Mouse (Mus musculus) brown adipose tissue, adult 24 weeks (tissue): Measurements from ENCODE around the gene 4933405L10Rik. TPM values are rescaled to one million over a fixed set of nuclear protein-coding genes. Genes with fewer than 3 reads are reported as not detected.

Source experiments
- H3K27ac ChIP-seq: fragments of 200-500 bp; replicated peaks from 2 replicates; pipeline ENCODE4 v1.5.1; 2012; ENCODE audit warnings: low read depth, mild to moderate bottlenecking, low read length
- H3K4me1 ChIP-seq: fragments of 200-500 bp; 2 replicates; pipeline ENCODE4 v1.6.1; 2012; ENCODE audit warnings: low read length, mixed read lengths; ENCODE audit not compliant: control insufficient read depth, insufficient read depth, insufficient read length
- H3K4me3 ChIP-seq: fragments of 200-500 bp; 2 replicates; pipeline ENCODE4 v1.5.1; 2012; ENCODE audit warnings: low read depth, mild to moderate bottlenecking, low read length, moderate library complexity; ENCODE audit not compliant: insufficient read depth
- polyA plus RNA-seq: library from polyadenylated mRNA; stranded (reverse); fragments of >200 nt; gene quantifications from 2 replicates; pipeline ENCODE4 v1.2.4, GENCODE M21; 2012; ENCODE audit not compliant: missing spikeins, insufficient read depth, insufficient read length

The 4933405L10Rik gene
- polyA plus RNA-seq, 1 experiment: 0.87 TPM

DNA sequence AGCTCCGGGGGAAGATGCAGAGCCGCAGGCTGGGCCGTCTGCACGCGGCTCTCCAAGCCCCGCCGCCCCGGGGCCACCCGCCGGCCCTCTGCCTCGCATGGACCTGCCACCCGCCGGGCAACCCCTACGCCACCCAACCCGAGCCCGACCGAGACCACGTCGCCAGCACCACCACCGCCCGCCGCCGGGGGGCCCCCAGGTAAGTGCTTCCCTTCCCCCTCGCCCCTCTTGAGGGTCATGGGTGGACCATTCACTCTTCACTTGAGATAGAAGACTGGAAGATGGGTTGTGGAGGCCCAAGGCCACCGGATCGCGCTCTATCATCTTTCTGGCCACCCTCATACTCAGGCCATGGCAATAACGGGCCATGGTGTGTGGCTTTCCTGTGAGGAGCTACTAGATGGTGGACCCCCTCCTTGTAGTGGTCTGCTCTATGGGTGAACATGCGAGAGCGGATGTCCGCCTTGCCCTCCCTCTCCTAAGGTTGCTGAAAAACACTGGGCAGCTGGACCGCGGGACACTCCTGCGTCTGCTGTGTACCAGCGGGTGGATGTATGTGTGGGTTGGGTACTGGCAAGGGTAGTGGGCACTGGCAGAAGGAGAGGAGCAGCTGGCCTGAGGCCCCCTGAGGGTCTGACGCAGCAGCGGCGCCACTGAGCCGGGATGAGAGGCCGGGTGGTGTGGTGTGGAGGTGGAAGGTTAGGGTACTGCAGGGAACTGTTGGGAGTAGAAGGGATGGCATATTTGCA lies 13.2 kb upstream of the 4933405L10Rik start:
- H3K27ac ChIP-seq: no peak overlapping the region
- 0 out of 2 replicates have a peak, but pooled peaks cover 4% of the 10 kb centered on the region for H3K4me1 ChIP-seq
- peak overlapping the region; percentile 22 for H3K4me3 ChIP-seq

DNA sequence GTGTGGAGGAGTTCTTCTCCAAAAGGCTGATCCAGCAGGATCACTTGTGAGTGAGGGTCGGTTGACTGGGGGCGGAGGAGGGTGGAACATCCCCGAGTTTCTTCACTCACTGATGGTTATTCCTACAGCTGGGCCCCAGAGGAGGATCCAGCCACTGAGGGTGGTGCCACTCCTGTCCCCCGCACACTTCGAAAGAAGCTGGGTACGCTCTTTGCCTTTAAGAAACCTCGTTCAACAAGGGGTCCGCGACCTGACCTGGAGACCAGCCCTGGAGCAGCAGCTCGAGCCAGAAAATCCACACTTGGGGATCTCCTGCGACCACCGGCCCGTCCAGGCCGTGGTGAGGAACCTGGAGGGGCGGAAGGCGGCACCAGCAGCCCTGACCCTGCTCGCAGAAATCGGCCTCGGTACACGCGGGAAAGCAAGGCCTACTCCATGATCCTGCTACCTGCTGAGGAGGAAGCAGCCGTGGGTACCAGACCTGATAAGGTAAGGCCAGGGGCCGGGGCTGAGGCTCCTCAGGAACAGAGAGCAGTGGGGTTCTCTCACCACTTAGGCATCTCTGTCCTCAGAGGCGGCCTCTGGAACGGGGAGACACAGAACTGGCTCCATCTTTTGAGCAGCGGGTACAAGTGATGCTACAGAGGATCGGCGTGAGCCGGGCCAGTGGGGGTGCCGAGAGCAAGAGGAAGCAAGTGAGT lies 12.2 kb upstream of the 4933405L10Rik start:
- Histone ChIP-seq H3K27ac (no peak overlapping the region), H3K4me1 (peaks cover 6% of the 10 kb centered on the region; the same call in 1 of the 2 replicates), H3K4me3 (no peak overlapping the region)

DNA sequence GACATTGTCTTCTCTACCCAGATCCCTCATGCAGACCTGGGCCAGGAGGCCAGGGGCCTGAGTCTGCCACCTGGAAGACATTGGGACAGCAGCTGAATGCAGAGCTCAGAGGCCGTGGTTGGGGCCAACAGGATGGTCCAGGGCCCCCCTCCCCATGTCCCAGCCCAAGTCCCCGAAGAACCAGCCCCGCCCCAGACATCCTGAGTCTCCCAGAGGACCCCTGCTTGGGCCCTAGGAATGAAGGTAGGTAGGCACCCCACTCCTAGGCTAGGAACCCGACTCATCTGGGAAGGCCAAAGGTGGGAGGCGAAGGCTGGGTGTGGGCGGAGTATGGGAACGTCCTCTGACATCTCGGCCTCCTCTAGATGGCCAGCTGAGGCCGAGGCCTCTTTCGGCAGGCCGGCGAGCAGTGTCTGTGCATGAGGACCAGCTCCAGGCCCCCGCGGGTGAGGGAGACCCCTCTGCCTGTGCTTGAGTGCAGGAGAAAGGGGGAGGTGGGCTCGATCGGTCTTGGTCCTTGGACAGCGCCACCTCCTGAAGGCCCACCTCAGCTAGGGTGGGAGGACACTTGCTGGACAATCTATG lies 10.2 kb upstream of the 4933405L10Rik start:
- H3K4me3 ChIP-seq: no peak overlapping the region; the same call in 1 of the 2 replicates
- no peak overlapping the region for H3K27ac ChIP-seq
- H3K4me1 ChIP-seq: peaks cover 8% of the 10 kb centered on the region; the same call in 1 of the 2 replicates

DNA sequence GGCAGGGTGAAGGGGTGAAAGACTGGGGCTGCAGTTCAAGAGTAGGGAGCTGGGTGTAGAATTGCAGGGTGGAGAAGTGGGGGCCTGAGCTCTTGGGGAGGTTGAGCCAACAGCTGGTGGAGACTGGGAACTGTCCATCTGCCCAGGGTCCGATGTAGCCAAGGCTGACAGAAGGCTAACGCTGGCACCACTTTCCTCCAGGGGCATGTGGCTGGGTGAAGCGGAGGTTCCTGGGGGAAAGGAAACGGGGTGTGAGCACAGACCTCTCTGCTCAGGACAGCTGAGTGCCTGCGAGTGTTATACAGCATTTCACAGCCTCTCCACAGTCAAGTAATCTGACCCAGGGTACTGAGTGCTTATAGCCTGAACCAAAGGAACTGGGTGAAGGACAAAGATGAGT lies 8.7 kb upstream of the 4933405L10Rik start:
- no peak overlapping the region for H3K4me3 ChIP-seq
- peaks cover 8% of the 10 kb centered on the region; the same call in 1 of the 2 replicates for H3K4me1 ChIP-seq
- no peak overlapping the region for H3K27ac ChIP-seq

DNA sequence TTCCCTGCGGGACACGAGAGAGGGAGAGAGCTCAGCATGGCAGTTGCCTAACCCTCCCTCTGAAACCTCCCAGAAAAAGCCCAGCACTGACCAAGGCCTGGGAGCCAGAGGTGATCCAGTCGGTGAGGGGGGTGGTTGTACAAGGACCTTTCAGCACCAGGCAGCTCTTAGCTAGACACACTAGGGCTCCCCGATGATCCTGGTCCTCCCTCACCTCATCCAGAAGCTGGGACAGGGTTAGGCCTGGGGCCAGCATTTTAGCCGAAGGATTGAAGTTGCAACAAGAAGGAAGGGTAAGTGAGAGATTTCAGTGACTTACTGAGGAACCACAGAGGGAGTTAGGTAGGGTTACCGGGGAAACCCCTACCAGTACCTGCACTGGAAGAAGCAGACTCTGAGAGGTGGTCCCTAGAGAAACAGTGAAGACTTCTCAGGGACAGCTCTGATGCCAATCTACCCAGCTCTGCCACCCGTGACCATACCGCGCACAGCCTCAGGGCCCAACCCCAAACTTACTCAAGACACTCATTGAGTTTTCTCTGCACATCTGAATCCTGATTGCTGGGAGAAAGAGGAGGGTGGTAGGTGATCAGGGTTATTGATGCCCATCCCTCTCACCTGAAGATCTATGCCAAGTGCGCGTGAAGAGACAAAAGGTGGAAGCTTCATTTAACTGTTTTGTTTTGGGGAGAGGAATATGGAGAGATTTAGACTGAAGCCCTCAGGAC lies 7.8 kb upstream of the 4933405L10Rik start:
- Histone ChIP-seq H3K4me1 (peaks cover 4% of the 10 kb centered on the region; the same call in 1 of the 2 replicates), H3K4me3 (peak overlapping the region; percentile 91), H3K27ac (no peak overlapping the region)

DNA sequence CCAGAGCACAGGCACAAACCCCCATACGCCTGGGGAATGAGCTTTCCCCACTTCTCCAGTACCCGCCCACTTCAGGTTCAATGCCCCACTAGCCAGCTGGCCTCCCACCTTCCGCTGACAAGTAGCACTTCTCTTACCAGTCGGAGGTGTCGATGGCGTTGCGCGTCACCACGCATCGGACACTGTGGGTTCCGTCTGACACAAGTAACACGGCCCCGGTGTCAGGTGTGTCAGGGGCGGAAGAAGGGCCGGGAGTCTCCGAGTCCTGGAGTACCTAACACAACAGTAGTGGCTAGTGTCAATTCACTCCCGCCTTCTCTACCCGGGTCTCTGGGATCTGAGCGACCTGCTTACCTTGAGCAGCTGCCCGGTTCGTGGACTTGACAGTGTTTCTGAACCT lies 6.9 kb upstream of the 4933405L10Rik start:
- peak overlapping the region; percentile 91 for H3K4me3 ChIP-seq
- peak overlapping the region; percentile 58; the same call in 1 of the 2 replicates for H3K27ac ChIP-seq
- H3K4me1 ChIP-seq: peaks cover 4% of the 10 kb centered on the region; the same call in 1 of the 2 replicates

DNA sequence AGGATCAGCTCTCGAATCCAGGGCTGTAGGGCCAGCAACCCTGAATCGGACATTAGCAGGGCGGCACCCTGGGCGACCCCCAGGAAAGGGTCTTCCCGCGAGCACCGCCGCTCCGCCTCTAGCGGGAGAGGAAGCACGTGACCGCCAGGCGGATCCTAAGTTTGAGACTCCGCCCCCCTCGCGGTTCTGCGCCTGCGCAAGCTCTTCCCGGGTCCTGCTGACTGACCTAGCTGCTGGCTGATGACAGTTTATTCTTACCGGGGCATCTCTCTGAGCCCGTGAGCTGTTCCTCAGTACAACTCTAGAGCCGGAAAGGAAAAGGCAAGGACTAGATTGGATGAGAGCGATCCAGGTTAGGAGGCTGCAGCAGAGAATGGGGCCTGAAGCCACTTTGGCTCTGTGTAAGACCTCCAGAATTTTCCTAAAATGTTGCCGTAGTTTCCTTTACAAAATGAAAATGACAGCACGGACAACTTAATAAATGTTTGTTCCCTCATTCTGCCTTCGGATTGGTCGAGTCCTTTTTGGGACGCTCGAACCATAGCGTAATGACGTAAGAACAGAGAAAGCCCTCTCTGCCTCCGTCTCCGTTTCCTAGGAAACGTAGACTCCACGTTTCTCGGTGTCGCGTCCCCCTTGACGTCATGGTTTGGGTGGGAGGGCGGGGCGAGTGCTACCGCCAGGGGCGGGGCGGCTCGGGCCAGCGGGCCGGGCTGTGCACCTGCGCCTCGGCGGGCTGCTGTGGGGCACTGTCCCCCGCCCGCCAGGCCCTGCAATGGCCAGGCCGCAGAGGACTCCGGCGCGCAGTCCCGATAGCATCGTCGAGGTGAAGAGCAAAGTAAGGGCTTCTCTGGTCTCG lies 6.3 kb upstream of the 4933405L10Rik start, which contains the start of the genes Acd and Pard6a:
Gene Acd (minus strand): TSS at position 137 of the 859 bp plus-strand sequence.
Gene Pard6a (plus strand): TSS at position 183 of the 859 bp plus-strand sequence.
- Histone ChIP-seq H3K4me1 (peaks cover 4% of the 10 kb centered on the region; the same call in 1 of the 2 replicates), H3K27ac (peak within 1 kb of the TSS; percentile 91), H3K4me3 (peak within 1 kb of the TSS; percentile 91)

DNA sequence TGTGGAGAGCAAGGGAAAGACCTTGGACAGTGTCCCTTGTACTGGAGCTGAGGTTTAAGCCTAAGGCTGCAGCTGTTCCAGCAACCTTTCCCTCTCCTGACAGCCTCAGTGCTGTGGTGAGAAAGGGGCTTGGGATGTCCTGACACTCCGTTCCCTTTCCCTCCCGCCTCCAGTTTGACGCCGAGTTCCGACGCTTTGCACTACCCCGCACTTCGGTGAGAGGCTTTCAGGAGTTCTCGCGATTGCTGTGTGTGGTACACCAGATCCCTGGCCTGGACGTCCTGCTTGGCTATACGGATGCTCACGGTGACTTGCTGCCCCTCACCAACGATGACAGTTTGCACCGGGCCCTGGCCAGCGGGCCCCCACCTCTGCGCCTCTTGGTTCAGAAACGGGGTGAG lies 5.5 kb upstream of the 4933405L10Rik start:
- peak overlapping the region; percentile 55 for H3K4me3 ChIP-seq
- H3K4me1 ChIP-seq: peaks cover 4% of the 10 kb centered on the region; the same call in 1 of the 2 replicates
- H3K27ac ChIP-seq: no peak overlapping the region

DNA sequence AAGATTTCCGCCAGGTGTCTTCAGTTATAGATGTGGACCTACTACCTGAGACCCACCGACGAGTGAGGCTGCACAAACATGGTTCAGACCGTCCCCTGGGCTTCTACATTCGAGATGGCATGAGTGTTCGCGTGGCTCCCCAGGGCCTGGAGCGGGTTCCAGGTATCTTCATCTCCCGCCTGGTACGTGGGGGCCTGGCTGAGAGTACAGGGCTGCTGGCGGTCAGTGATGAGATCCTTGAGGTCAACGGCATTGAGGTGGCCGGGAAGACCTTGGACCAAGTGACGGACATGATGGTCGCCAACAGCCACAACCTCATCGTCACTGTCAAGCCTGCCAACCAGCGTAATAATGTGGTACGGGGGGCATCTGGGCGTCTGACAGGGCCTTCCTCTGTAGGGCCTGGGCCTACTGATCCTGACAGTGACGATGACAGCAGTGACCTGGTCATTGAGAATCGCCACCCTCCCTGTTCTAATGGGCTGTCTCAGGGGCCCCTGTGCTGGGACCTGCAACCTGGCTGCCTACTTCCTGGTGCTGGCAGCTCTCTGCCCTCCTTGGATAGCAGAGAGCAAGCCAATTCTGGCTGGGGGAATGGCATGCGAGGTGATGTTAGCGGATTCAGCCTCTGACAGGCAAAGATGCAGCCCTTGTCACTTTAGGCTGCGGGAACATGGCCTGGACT lies 4.6 kb upstream of the 4933405L10Rik start:
- H3K4me3 ChIP-seq: no peak overlapping the region
- peaks cover 4% of the 10 kb centered on the region; the same call in 1 of the 2 replicates for H3K4me1 ChIP-seq
- no peak overlapping the region for H3K27ac ChIP-seq

DNA sequence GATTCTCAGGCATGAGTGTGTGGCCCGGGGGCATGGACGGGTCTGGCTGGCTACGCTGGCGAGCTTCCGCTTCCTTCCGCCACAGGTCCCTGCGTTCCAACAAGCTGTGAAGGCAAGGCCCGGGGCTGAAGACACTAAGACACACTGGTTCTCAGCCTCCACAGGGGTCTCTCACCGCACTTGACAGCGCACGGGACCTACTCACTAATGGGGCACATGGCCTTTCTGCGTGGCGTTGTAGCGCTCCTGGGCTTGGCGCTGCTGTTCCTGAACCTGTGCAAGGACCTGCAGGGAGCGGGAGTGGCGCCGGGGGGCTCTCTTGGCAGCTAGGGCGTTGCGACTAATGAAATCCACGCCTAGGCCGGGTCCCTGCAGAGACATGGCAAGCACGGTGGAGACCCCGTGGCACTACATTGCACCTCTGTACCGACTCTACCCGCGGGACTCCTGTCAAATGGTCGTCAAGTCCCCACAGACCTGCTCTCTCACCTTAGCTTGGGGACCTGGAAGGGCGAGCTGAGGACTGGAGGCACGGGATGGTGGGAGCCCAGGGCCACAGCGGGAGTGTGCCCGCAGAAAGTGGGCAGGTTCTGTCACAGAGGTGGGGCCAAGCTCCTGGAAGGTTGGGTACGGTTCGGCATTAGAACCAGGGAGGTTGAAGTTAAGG lies 3.2 kb upstream of the 4933405L10Rik start:
- no peak overlapping the region for H3K4me3 ChIP-seq
- peaks cover 4% of the 10 kb centered on the region; the same call in 1 of the 2 replicates for H3K4me1 ChIP-seq
- no peak overlapping the region for H3K27ac ChIP-seq

DNA sequence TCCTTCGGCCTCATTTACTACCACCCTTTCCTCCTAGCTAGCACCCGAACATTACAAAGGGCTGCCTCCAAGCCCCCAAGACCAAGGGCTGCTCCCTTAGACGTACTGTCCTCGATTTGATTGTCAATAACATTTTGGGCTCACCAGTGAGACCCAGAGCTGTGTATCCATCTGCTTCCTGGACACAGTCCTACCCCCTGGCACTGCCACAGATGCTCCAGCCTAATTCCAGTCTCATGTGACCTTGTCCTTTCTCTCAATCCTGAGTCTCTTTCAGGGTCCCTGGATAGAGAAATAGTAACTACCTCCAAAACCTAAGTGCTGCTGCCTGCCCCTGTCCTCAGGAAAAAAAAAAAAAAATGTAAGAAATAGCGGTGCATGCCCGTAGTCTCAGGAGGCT lies 2.5 kb upstream of the 4933405L10Rik start:
- Histone ChIP-seq H3K27ac (no peak overlapping the region), H3K4me3 (no peak overlapping the region), H3K4me1 (peaks cover 4% of the 10 kb centered on the region; the same call in 1 of the 2 replicates)

DNA sequence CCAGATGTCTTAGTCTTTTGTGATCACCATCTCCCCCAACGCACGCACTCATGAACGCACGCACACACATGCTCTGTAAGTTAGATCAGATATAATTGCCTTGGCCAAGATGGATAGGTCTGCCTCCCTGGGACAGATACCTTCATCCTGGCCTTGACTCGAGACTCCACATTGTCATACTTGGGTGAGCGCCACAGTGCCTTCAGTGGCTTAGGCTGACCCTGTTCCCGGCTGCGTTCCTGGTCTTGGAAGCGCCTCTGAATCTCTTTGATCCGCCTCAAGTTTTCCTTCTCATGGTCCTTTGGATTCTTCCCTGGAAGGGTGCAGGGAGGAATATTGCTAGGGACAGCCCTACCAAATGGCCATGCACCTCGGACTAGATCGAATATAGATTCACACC lies 1.0 kb upstream of the 4933405L10Rik start:
- H3K27ac ChIP-seq: no peak overlapping the region

DNA sequence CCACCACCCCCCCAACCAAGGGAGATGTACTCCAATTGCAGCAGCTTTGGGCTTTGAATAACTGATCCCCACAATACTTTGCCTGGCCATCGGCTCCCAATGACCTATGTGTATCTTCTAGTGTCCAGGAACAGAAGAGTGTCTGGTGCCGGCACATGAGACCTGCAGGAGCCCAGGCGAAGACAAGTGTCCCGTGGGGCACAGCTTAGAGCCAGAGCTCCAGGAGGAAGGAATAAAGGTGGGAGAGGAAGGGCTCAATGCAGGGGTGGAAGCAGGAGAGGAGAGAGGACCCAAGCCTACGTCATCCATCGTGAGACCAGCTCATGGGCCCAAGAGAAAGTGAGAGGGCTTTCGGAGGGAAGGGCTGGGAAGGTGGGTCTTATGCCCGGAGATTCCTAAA lies 1.2 kb downstream of the 4933405L10Rik start:
- no peak overlapping the region for H3K4me3 ChIP-seq
- no peaks in the 10 kb centered on the region for H3K4me1 ChIP-seq
- no peak overlapping the region for H3K27ac ChIP-seq

More for the DNA sequence above, 1.0 kb upstream of the 4933405L10Rik start:
- Histone ChIP-seq H3K4me3 (no peak overlapping the region), H3K4me1 (no peaks in the 10 kb centered on the region)
